Mouse (Mus musculus): ENCODE results near the gene Atp5d.

The Atp5d gene

GRCm38 (mm10) chr10:80189999-80190398, 51.6 kb downstream of the Atp5d start:
- no peak for DNase-seq

GRCm38 (mm10) chr10:80190491-80191051, 52.1 kb downstream of the Atp5d start:
- no peak for DNase-seq

GRCm38 (mm10) chr10:80193976-80194375, 55.5 kb downstream of the Atp5d start:
- no peak for DNase-seq

- no peak for DNase-seq
Observed at GRCm38 (mm10) chr10:80194441-80194840, 56.0 kb downstream of the Atp5d start.
